Mouse (Mus musculus) right cerebral cortex, postnatal 14 days (tissue): ENCODE data around the gene Snx4.
A peak's percentile ranks its signal among the peaks of the same experiment; 100 is the strongest.

Experiments used
- DNase-seq: peaks from one replicate; pipeline ENCODE4 v3.0.0; 2022

Snx4 gene

GRCm38 (mm10) chr16:33344379-33344778 is 93.1 kb downstream of the Snx4 start:
- peak; percentile 51 for DNase-seq

GRCm38 (mm10) chr16:33344875-33345274 is 93.6 kb downstream of the Snx4 start:
- peak; percentile 24 for DNase-seq

GRCm38 (mm10) chr16:33346376-33346775 is 95.1 kb downstream of the Snx4 start:
- no peak for DNase-seq

- DNase-seq: no peak
These were observed 95.9 kb downstream of the Snx4 start for GRCm38 (mm10) chr16:33347134-33347533.
